Mouse (Mus musculus) liver, adult 2 months (tissue): ENCODE results near the gene Cactin. TPM values are rescaled to one million over a fixed set of nuclear protein-coding genes. Genes with fewer than 3 reads are reported as not detected.
A peak's percentile ranks its signal among the peaks of the same experiment; 100 is the strongest.

Experiments
- DNase-seq: peaks from one replicate; pipeline ENCODE4 v3.0.0-alpha.2; 2011; ENCODE audit warnings: low read depth, low spot score; ENCODE audit errors: extremely low read depth
- H3K27ac ChIP-seq: fragments of 200-500 bp; replicated peaks from 2 replicates; pipeline ENCODE4 v1.5.1; 2012; ENCODE audit warnings: low read depth, mild to moderate bottlenecking, control low read depth, inconsistent platforms, low read length; ENCODE audit not compliant: insufficient read depth
- H3K27me3 ChIP-seq: fragments of 200-500 bp; 2 replicates; pipeline ENCODE4 v1.6.1; 2012; ENCODE audit warnings: mild to moderate bottlenecking, moderate library complexity, low read length, inconsistent platforms; ENCODE audit not compliant: control insufficient read depth, insufficient read depth
- H3K36me3 ChIP-seq: fragments of 200-500 bp; 2 replicates; pipeline ENCODE4 v1.6.1; 2012; ENCODE audit warnings: low read length, inconsistent platforms; ENCODE audit not compliant: control insufficient read depth, insufficient read depth
- H3K4me1 ChIP-seq: fragments of 200-500 bp; 2 replicates; pipeline ENCODE4 v1.6.1; 2011; ENCODE audit warnings: low read length; ENCODE audit not compliant: control insufficient read depth, insufficient read depth
- H3K4me3 ChIP-seq: fragments of 200-500 bp; 2 replicates; pipeline ENCODE4 v1.5.1; 2011; ENCODE audit warnings: low read depth, mild to moderate bottlenecking, control low read depth, low read length, moderate library complexity; ENCODE audit not compliant: insufficient read depth
- H3K79me2 ChIP-seq: fragments of 200-500 bp; 2 replicates; pipeline ENCODE4 v1.6.1; 2012; ENCODE audit warnings: inconsistent platforms, mild to moderate bottlenecking, low read length, moderate library complexity; ENCODE audit not compliant: control insufficient read depth, insufficient read depth
- H3K9ac ChIP-seq: fragments of 200-500 bp; 2 replicates; pipeline ENCODE4 v1.6.1; 2012; ENCODE audit warnings: low read depth, mild to moderate bottlenecking, control low read depth, inconsistent platforms, low read length
- CTCF ChIP-seq: fragments of 200-500 bp; IDR thresholded peaks from 2 replicates; pipeline ENCODE4 v1.5.1; 2011; ENCODE audit warnings: low read depth, low read length, control low read depth
- POLR2A ChIP-seq: fragments of 200-500 bp; IDR thresholded peaks from 2 replicates; pipeline ENCODE4 v1.6.1; 2011; ENCODE audit warnings: low read length, control low read depth; ENCODE audit not compliant: insufficient read depth; ENCODE audit errors: extremely low read depth
- WGBS: fragments of 180-500 bp; shearing (Covaris S2); methylation state at CpG from one replicate; pipeline ENCODE4 v1.1.7; 2018; 5-methylcytosine and 5-hydroxymethylcytosine counted together
- polyA plus RNA-seq: library from polyadenylated mRNA; depleted of rRNA; stranded (reverse); fragments of >200 nt; gene quantifications from 2 replicates; pipeline ENCODE4 v1.2.3, GENCODE M21; 2012
- total RNA-seq: library from RNA; depleted of rRNA; stranded (reverse); fragments of >200 nt; gene quantifications from 2 replicates; pipeline ENCODE4 v1.2.3, GENCODE M21; 2014

The Cactin gene
- total and polyA plus RNA-seq, 2 experiments = 5.0 to 14.1 TPM

DNA sequence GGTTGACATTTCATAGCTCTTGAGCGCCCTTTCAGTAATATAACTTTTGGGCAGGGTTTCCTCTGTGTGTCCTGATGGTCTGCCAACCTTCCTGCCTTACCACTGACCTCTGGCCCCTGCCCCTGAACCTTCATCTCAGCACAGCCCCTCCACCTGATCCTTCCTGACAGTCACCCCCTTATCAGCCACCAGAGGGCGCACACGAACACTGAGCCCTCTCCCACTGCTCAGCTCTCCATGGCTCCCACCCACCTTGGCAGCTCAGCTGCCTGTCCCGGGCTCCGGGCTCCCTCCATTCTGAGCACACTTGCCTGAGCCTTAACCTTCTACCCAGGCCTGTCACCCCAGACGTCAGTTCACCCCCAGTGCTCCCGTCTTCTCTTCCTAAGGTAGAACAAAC, 31.6 kb upstream of the Cactin start:
- H3K79me2 ChIP-seq = peaks cover 31% of the 10 kb centered on the region; the same call in 1 of the 2 replicates
- WGBS = under 1% methylated on average over 7 of the region's 7 CpGs
- H3K4me3 ChIP-seq = peak overlapping the region; percentile 11; the same call in 1 of the 2 replicates
- H3K36me3 ChIP-seq = no peaks in the 10 kb centered on the region
- H3K4me1 ChIP-seq = peaks cover 31% of the 10 kb centered on the region
- DNase-seq = peak; percentile 66
- no peaks in the 10 kb centered on the region for H3K27me3 ChIP-seq
- TF ChIP-seq POLR2A (no peak), CTCF (peak; percentile 95)
- H3K27ac ChIP-seq = peak overlapping the region; percentile 57
- peak overlapping the region; percentile 7; the same call in 1 of the 2 replicates for H3K9ac ChIP-seq

DNA sequence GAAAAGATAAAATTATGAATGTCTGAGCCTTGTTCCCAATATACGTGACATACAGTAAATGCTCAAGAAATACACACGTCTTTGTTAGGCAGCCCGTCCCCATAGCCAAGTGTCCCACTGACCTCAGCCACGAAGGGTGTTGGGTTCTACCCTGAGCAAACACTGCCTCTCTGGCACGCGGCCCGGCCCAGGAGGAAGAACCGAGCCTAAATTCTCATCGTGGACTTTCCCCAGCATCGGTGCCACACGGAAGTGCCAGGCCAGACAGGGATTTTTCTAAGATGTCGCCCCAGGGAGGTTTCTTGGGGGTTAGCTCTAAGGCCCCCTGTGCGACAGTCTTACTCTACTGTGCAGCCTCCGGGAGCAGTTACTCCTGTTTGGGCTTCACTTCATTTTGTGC, 31.1 kb upstream of the Cactin start:
- no peak for TF ChIP-seq CTCF
- TF ChIP-seq POLR2A = no peak
- no peaks in the 10 kb centered on the region for H3K27me3 ChIP-seq
- peak overlapping the region; percentile 85 for H3K27ac ChIP-seq
- peak; percentile 89 for DNase-seq
- peaks cover 37% of the 10 kb centered on the region; the same call in 1 of the 2 replicates for H3K79me2 ChIP-seq
- 0 out of 2 replicates have a peak overlapping the region, but pooled peaks have one; percentile 12 for H3K9ac ChIP-seq
- 18% methylated on average over 14 of the region's 14 CpGs for WGBS
- H3K4me1 ChIP-seq = peaks cover 31% of the 10 kb centered on the region
- no peaks in the 10 kb centered on the region for H3K36me3 ChIP-seq
- peak overlapping the region; percentile 67; the same call in 1 of the 2 replicates for H3K4me3 ChIP-seq

DNA sequence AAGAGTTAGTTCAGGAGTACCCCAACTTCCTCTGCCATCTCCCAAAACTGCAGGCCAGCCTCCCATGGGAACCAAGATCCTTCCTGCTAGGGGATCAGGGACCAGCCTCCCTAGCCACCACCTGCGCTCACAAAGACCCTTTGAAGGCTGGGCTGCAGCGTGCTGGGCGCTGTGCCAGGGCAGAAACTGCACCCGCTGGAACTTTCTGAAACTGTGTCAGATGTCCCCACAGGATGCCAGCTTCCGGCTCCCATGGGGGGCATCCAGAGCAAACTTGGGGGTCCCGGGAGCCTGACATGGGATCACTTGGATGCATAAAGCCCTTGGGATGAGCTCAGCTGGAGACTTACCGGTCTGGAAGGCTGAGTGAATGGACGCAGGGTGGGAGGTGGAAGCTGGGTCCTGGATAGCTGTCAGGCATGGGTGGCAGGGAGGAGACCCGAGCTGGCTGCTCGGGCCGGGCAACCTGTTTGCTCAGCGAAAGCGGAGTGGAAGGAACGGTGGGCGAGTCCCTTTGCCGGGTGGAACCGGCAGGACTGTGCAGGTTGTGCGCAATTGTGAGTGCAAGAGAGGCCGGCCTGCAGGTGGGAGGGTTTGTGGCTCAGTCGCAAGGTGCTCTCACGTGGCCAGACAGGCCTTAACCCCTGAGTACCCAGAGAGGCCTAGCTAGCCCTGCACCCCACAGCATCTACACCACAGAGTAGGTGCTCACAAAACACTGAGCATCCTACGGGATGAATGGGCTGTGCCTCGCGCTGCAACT, 30.0 kb upstream of the Cactin start:
- Histone ChIP-seq H3K79me2 (peaks cover 39% of the 10 kb centered on the region), H3K27me3 (no peaks in the 10 kb centered on the region), H3K9ac (peak overlapping the region; percentile 59), H3K36me3 (no peaks in the 10 kb centered on the region), H3K4me1 (peaks cover 34% of the 10 kb centered on the region), H3K4me3 (peak overlapping the region; percentile 67), H3K27ac (peak overlapping the region; percentile 85)
- peak; percentile 78 for DNase-seq
- TF ChIP-seq CTCF (no peak), POLR2A (0 out of 2 replicates have a peak, but pooled peaks have one; percentile 45)
- whole genome bisulfite sequencing = 21% methylated on average over 24 of the region's 24 CpGs

GRCm38 (mm10) chr10:81291511-81292104, 29.3 kb upstream of the Cactin start, which contains the start of gene Tjp3:
Gene Tjp3, minus strand, starts transcription at chr10:81291581.
- 62% methylated on average over 9 of the region's 9 CpGs for WGBS
- TF ChIP-seq CTCF = no peak
- Histone ChIP-seq H3K9ac (peak within 1 kb of the TSS; percentile 59), H3K79me2 (peaks cover 43% of the 10 kb centered on the region), H3K27me3 (no peaks in the 10 kb centered on the region), H3K4me1 (peaks cover 29% of the 10 kb centered on the region), H3K27ac (peak within 1 kb of the TSS; percentile 85), H3K36me3 (no peaks in the 10 kb centered on the region), H3K4me3 (peak within 1 kb of the TSS; percentile 67)
- no peak for DNase-seq

DNA sequence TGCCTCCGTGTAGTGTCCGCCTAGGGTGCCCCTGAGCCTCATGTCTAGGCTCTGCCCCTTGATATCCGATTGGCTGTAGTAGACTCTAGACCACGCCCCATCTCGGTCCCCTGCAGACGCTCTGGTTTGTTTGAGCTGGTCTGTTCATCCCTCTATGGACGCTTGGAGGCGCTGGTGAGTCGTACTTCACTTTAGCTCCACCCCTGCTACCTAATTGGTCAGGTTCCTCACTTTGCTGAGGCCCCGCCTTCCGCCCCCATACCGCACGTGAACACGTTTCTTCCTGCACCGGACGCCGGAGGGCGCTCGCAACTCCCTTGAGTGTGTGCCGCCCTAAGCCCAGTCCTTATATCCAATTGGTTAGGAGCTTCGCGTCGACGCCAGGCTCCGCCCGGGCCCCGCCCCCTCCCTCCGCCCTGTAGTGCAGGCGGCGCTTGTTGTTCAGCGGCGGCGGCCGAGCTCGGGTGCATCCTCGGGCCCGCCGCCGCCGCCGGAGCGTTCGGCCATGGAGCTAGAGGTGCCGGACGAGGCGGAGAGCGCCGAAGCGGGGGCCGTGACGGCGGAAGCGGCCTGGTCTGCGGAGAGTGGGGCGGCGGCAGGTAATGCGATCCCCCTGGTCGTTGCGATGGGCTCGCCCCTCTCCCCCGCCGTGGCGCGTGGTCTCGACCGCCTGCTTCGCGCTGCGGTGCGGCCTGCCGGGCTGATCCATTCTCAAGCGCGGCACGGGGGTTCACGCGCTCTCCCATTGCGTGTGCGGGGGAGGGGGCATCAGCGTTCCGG, 28.2 kb upstream of the Cactin start, which contains the start of gene Pip5k1c:
Gene Pip5k1c (plus strand): TSS at position 410 of the 780 bp plus-strand sequence.
- peak; percentile 98 for DNase-seq
- Histone ChIP-seq H3K4me3 (peak within 1 kb of the TSS; percentile 76), H3K27me3 (no peaks in the 10 kb centered on the region), H3K36me3 (no peaks in the 10 kb centered on the region), H3K9ac (peak within 1 kb of the TSS; percentile 89), H3K27ac (peak within 1 kb of the TSS; percentile 58), H3K4me1 (peaks cover 30% of the 10 kb centered on the region), H3K79me2 (peaks cover 51% of the 10 kb centered on the region)
- under 1% methylated on average over 80 of the region's 80 CpGs for WGBS
- peak; percentile 81 for TF ChIP-seq CTCF
- TF ChIP-seq POLR2A = peak; percentile 71; the same call in 1 of the 2 replicates
